Mouse (Mus musculus) urinary bladder, postnatal 25 days (tissue): Measurements from ENCODE around the gene Efs.
"Not testable (repeated sequence)": the region's sequence is repeated elsewhere in the genome, so short reads cannot be mapped to it uniquely, and the experiment has no call there.

Source experiments
- DNase-seq: peaks from one replicate; pipeline ENCODE4 v3.0.0; 2022; ENCODE audit warnings: low spot score

The Efs gene

GRCm38 (mm10) chr14:54947008-54947407 lies 21.1 kb upstream of the Efs start:
- not testable (repeated sequence) for DNase-seq

GRCm38 (mm10) chr14:54945975-54946704 lies 20.2 kb upstream of the Efs start:
- DNase-seq = no peak

GRCm38 (mm10) chr14:54944939-54945338 lies 19.0 kb upstream of the Efs start:
- no peak for DNase-seq

GRCm38 (mm10) chr14:54943971-54944370 lies 18.0 kb upstream of the Efs start:
- no peak for DNase-seq

- no peak for DNase-seq
These were observed 16.6 kb upstream of the Efs start for GRCm38 (mm10) chr14:54942479-54942878.

GRCm38 (mm10) chr14:54941024-54941978 lies 15.4 kb upstream of the Efs start:
- no peak for DNase-seq

GRCm38 (mm10) chr14:54940176-54940530 lies 14.2 kb upstream of the Efs start:
- no peak for DNase-seq

- DNase-seq = peak; percentile 73
These were observed 13.7 kb upstream of the Efs start for GRCm38 (mm10) chr14:54939434-54940175.

GRCm38 (mm10) chr14:54938431-54939219 lies 12.7 kb upstream of the Efs start:
- no peak for DNase-seq

GRCm38 (mm10) chr14:54937361-54938182 lies 11.6 kb upstream of the Efs start:
- DNase-seq = no peak

- no peak for DNase-seq
These were observed 10.9 kb upstream of the Efs start for GRCm38 (mm10) chr14:54936831-54937160.

GRCm38 (mm10) chr14:54935904-54936830 lies 10.2 kb upstream of the Efs start, which contains the start of gene Cmtm5:
Gene Cmtm5, plus strand, starts transcription at chr14:54936261.
- DNase-seq = no peak

- DNase-seq = no peak
These were observed 6.8 kb upstream of the Efs start, which contains the start of gene Il25 for GRCm38 (mm10) chr14:54932645-54933150. Gene Il25, plus strand, starts transcription at chr14:54932695.

GRCm38 (mm10) chr14:54930431-54930830 lies 4.5 kb upstream of the Efs start:
- no peak for DNase-seq

GRCm38 (mm10) chr14:54929801-54930200 lies 3.9 kb upstream of the Efs start:
- DNase-seq = no peak

GRCm38 (mm10) chr14:54927296-54927695 lies 1.4 kb upstream of the Efs start:
- no peak for DNase-seq

- DNase-seq = peak; percentile 65
These were observed 654 bp upstream of the Efs start for GRCm38 (mm10) chr14:54926401-54927158.

- DNase-seq = peak; percentile 66
These were observed 1.1 kb downstream of the Efs start for GRCm38 (mm10) chr14:54924641-54925348.
